Mouse (Mus musculus) erythroblast, embryonic 14.5 days (primary cell): ENCODE measurements at regions not wholly inside any gene's neighbourhood (a gene's known extent, or its start where the extent isn't known, plus 50 kb on each side); places are given as distances from the start of the nearest gene placed in this dataset.

Source experiments
- GATA1 ChIP-seq: IDR thresholded peaks from 2 replicates; pipeline ENCODE4 v1.6.1; 2012; ENCODE audit warnings: low read length, inconsistent platforms, mixed read lengths
- TAL1 ChIP-seq: IDR thresholded peaks from 3 replicates; pipeline ENCODE4 v1.6.1; 2012; ENCODE audit warnings: low read length, inconsistent platforms, mixed read lengths

- TF ChIP-seq GATA1 (no peak), TAL1 (no peak)
Observed at GRCm38 (mm10) chr1:55910024-55910423, 504.3 kb downstream of the Plcl1 start.
